Mouse (Mus musculus): ENCODE measurements around the gene Mbnl3. TPM values are rescaled to one million over a fixed set of nuclear protein-coding genes. Genes with fewer than 3 reads are reported as not detected.
A peak's percentile ranks its signal among the peaks of the same experiment; 100 is the strongest.

Gene Mbnl3
- 1.4 and 1.5 TPM in 2 replicates for polyA plus RNA-seq (2015; fragmentation: Nextera tagmentation; extraction: Ambion mirVana)

DNA sequence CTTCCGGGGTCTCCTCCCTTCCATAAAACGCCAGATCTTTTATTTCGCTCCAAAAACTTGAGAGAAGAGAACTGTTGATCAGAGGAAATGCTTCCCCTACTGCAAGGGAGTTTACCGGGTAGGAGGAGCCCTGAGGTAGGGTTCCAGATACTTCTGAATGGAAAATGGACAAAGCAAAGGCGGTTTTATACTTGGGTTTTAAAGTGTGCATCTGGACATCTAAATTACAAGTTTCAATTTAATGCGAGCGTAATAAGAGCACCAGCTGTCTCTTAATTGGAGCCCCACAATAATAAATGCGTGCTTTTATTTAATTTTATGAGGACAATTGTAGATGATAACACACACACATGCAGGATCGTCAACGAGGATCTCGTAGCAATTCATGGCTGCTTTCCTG lies at the start of gene Mbnl3:
Gene Mbnl3, minus strand, starts transcription at position 101 of the 400 bp plus-strand sequence.
- H3K27me3 ChIP-seq = peaks cover 10% of the 10 kb centered on the region; the same call in 1 of the 2 replicates
- no peak within 1 kb of the TSS for H3K27ac ChIP-seq (replicated peaks)
- no peaks in the 10 kb centered on the region for H3K9me3 ChIP-seq
- ATAC-seq (ENCODE audit: low FRiP score, low read depth) = no peak
- no peaks in the 10 kb centered on the region for H3K36me3 ChIP-seq
- no peaks in the 10 kb centered on the region for H3K4me1 ChIP-seq (replicated peaks)
- peak within 1 kb of the TSS; percentile 54 for H3K4me3 ChIP-seq
- 0 out of 2 replicates have a peak within 1 kb of the TSS, but pooled peaks have one; percentile 27 for H3K9ac ChIP-seq
- H3K4me2 ChIP-seq = peak within 1 kb of the TSS; percentile 92
- WGBS = 38% methylated on average over 11 of the region's 11 CpGs

DNA sequence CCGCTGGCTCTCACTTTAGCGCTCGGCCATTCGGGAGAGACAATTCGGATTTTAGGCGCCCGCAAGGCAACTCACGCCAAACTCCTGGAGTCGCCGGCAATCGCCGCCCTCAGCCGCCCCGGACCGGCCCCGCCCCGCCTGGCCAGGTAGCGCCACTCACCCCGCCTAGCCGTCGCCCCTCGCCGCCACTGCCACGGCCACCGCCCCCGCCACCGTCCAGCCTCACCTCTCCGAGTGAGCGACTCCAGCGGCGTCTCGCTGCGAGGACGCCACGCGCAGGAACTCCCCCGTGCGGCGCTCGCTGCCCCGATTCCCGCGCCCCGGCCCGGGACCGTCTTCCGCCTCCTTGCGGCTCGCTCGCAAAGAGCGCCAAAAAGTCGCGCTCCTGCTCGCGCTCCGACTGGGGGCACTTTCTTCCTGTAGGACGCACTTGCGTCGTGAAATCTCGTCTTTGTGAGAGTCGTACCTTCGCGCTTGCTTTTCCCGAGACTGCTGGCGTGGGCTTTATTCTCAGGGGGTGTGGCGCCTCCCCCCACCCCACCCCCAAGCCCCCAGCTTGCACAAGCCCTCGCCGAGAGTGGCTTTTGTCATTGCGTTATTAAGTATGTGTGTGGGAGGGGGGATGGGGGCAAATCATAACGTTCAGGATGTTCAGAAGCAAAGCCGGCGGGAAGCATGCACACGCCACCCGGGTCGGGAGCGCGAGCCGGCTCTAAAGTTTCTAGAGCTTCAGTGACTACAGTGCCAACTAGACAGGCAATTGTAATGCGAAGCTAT lies 596 bp downstream of the Mbnl3 start:
- H3K4me2 ChIP-seq = peak overlapping the region; percentile 92
- no peaks in the 10 kb centered on the region for H3K4me1 ChIP-seq (replicated peaks)
- H3K36me3 ChIP-seq = no peaks in the 10 kb centered on the region
- peak overlapping the region; percentile 54 for H3K4me3 ChIP-seq
- no peaks in the 10 kb centered on the region for H3K9me3 ChIP-seq
- no peak overlapping the region for H3K27ac ChIP-seq (replicated peaks)
- H3K27me3 ChIP-seq = peaks cover 10% of the 10 kb centered on the region; the same call in 1 of the 2 replicates
- whole genome bisulfite sequencing = 23% methylated on average over 61 of the region's 79 CpGs
- H3K9ac ChIP-seq = 0 out of 2 replicates have a peak overlapping the region, but pooled peaks have one; percentile 27
- ATAC-seq (ENCODE audit: low FRiP score, low read depth) = peak; percentile 61

- H3K9ac ChIP-seq = peak overlapping the region; percentile 27; the same call in 1 of the 2 replicates
- H3K36me3 ChIP-seq = no peaks in the 10 kb centered on the region
- no peaks in the 10 kb centered on the region for H3K4me1 ChIP-seq (replicated peaks)
- no peak overlapping the region for H3K27ac ChIP-seq (replicated peaks)
- H3K9me3 ChIP-seq = no peaks in the 10 kb centered on the region
- peak overlapping the region; percentile 92 for H3K4me2 ChIP-seq
- peak overlapping the region; percentile 54 for H3K4me3 ChIP-seq
- ATAC-seq (ENCODE audit: low FRiP score, low read depth) = peak; percentile 81
- peaks cover 10% of the 10 kb centered on the region; the same call in 1 of the 2 replicates for H3K27me3 ChIP-seq
- WGBS = 18% methylated on average over 51 of the region's 67 CpGs
These were observed 1.4 kb downstream of the Mbnl3 start for GRCm38 (mm10) chrX:51204626-51205547.

- ATAC-seq (ENCODE audit: low FRiP score, low read depth) = no peak
- Histone ChIP-seq H3K4me3 (no peak overlapping the region), H3K9ac (no peak overlapping the region), H3K27me3 (no peaks in the 10 kb centered on the region), H3K27ac (replicated peaks) (no peak overlapping the region), H3K9me3 (no peaks in the 10 kb centered on the region), H3K36me3 (no peaks in the 10 kb centered on the region), H3K4me2 (no peak overlapping the region), H3K4me1 (replicated peaks) (no peaks in the 10 kb centered on the region)
These were observed 9.3 kb downstream of the Mbnl3 start for GRCm38 (mm10) chrX:51197012-51197411.

DNA sequence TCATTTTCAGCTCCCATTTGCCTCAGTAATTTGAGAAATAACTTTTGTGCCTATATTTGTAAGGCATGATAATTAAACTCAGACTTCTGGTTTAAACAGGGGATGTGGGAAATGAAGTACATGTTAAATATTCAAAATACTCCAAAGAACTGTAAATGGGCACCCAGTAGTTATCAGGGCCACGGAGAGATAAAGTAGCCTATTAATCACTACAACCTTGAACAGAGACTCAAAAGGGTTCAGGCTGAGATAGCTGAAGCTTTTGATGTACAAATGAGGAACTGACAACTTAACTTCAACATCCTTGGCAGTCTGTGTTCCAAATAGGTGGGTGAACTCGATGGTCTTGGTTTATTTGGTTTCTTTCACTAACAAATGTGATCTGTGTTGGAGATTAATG lies 34.4 kb downstream of the Mbnl3 start:
- no peaks in the 10 kb centered on the region for H3K4me1 ChIP-seq (replicated peaks)
- 54% methylated on average over 2 of the region's 2 CpGs for WGBS
- H3K9ac ChIP-seq = no peak overlapping the region
- H3K9me3 ChIP-seq = no peaks in the 10 kb centered on the region
- H3K4me2 ChIP-seq = no peak overlapping the region
- H3K27ac ChIP-seq (replicated peaks) = no peak overlapping the region
- H3K4me3 ChIP-seq = no peak overlapping the region
- no peaks in the 10 kb centered on the region for H3K27me3 ChIP-seq
- H3K36me3 ChIP-seq = no peaks in the 10 kb centered on the region
- ATAC-seq (ENCODE audit: low FRiP score, low read depth) = no peak

DNA sequence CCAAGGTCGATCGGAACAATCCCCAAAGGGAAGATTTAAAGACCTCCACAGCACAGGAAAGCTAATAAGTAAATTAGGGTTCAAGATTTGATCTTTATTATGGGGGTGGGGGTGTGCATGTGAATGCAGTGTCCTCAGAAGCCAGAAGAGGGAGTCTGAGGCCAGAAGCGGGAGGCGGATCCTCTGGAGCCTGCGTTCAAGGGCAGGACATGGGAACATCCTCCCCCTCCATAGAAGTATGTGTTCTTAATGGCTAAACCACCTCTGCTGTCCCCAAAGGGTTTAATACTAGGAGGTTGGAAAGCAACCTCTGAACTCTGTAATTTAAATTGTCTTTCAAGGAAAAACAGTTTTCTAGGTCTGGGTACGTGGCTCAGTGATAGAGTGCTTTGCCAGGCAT lies 34.9 kb downstream of the Mbnl3 start:
- no peak for ATAC-seq (ENCODE audit: low FRiP score, low read depth)
- no peak overlapping the region for H3K27ac ChIP-seq (replicated peaks)
- H3K36me3 ChIP-seq = no peaks in the 10 kb centered on the region
- no peak overlapping the region for H3K9ac ChIP-seq
- WGBS = 62% methylated on average over 6 of the region's 6 CpGs
- H3K9me3 ChIP-seq = no peaks in the 10 kb centered on the region
- no peaks in the 10 kb centered on the region for H3K27me3 ChIP-seq
- no peak overlapping the region for H3K4me2 ChIP-seq
- H3K4me1 ChIP-seq (replicated peaks) = no peaks in the 10 kb centered on the region
- H3K4me3 ChIP-seq = no peak overlapping the region

DNA sequence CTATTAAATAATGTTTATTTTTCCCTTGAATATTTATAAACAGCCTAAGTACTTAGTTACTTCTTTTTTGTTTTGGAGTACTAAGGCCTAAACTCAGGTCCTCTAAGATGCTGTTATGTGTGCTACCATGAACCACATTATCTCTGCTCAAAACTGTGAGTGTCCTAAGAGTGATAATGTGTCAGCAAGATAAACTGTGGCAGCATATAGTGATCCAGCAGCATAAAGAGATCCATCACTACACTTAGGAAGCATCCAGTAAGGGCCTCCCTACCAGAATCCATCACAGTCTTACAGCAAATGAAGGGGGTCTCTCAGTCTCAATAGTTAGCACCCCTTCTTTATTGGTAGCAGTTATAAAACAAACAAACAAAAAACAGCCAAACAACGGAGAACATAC lies 35.9 kb downstream of the Mbnl3 start:
- Histone ChIP-seq H3K9ac (no peak overlapping the region), H3K4me3 (no peak overlapping the region), H3K27me3 (no peaks in the 10 kb centered on the region), H3K4me2 (no peak overlapping the region), H3K9me3 (no peaks in the 10 kb centered on the region), H3K4me1 (replicated peaks) (no peaks in the 10 kb centered on the region), H3K36me3 (no peaks in the 10 kb centered on the region), H3K27ac (replicated peaks) (no peak overlapping the region)
- ATAC-seq (ENCODE audit: low FRiP score, low read depth) = no peak
- 91% methylated on average over 1 of the region's 1 CpGs for WGBS

GRCm38 (mm10) chrX:51169476-51170045 lies 36.8 kb downstream of the Mbnl3 start:
- no peak overlapping the region for H3K27ac ChIP-seq (replicated peaks)
- 66% methylated on average over 5 of the region's 5 CpGs for WGBS
- H3K27me3 ChIP-seq = no peaks in the 10 kb centered on the region

DNA sequence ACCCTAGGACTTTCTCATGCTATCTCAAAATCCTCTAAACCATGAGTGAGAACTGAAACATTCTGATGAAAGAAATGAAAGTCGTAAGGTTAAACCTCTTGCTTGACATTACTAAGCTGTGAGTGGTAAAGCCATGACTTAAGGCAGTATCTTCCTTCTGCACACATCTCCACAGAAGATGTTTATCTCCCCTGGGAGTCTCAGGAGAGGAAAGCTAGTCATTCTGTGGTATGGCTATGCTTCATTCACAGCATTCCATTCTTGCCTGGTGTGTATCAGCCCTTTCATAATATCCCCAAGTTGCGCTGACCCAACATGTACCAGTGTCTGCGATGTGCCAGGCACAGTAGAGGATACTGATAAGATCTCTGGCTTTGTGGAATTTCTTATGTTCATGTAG lies 38.4 kb downstream of the Mbnl3 start:
- H3K27ac ChIP-seq (replicated peaks) = no peak overlapping the region
- H3K9me3 ChIP-seq = no peaks in the 10 kb centered on the region
- 98% methylated on average over 3 of the region's 3 CpGs for WGBS
- no peak for ATAC-seq (ENCODE audit: low FRiP score, low read depth)
- no peak overlapping the region for H3K4me3 ChIP-seq
- H3K9ac ChIP-seq = no peak overlapping the region
- H3K27me3 ChIP-seq = no peaks in the 10 kb centered on the region
- H3K4me1 ChIP-seq (replicated peaks) = no peaks in the 10 kb centered on the region
- H3K4me2 ChIP-seq = no peak overlapping the region
- no peaks in the 10 kb centered on the region for H3K36me3 ChIP-seq

More at GRCm38 (mm10) chrX:51169476-51170045, 36.8 kb downstream of the Mbnl3 start:
- Histone ChIP-seq H3K4me2 (no peak overlapping the region), H3K9ac (no peak overlapping the region), H3K4me3 (no peak overlapping the region), H3K9me3 (no peaks in the 10 kb centered on the region), H3K36me3 (no peaks in the 10 kb centered on the region), H3K4me1 (replicated peaks) (no peaks in the 10 kb centered on the region)
- ATAC-seq (ENCODE audit: low FRiP score, low read depth) = no peak

- Histone ChIP-seq H3K27me3 (no peaks in the 10 kb centered on the region), H3K9ac (no peak overlapping the region), H3K27ac (replicated peaks) (no peak overlapping the region), H3K4me3 (no peak overlapping the region), H3K9me3 (no peaks in the 10 kb centered on the region), H3K36me3 (no peaks in the 10 kb centered on the region), H3K4me1 (replicated peaks) (no peaks in the 10 kb centered on the region), H3K4me2 (no peak overlapping the region)
- no peak for ATAC-seq (ENCODE audit: low FRiP score, low read depth)
- WGBS = 81% methylated on average over 5 of the region's 5 CpGs
These were observed 41.6 kb downstream of the Mbnl3 start for GRCm38 (mm10) chrX:51164766-51165165.

- Histone ChIP-seq H3K36me3 (no peaks in the 10 kb centered on the region), H3K9ac (no peak overlapping the region), H3K9me3 (no peaks in the 10 kb centered on the region), H3K4me1 (replicated peaks) (no peaks in the 10 kb centered on the region), H3K4me2 (no peak overlapping the region), H3K4me3 (no peak overlapping the region), H3K27ac (replicated peaks) (no peak overlapping the region), H3K27me3 (no peaks in the 10 kb centered on the region)
- WGBS = 62% methylated on average over 4 of the region's 4 CpGs
- ATAC-seq (ENCODE audit: low FRiP score, low read depth) = no peak
These were observed 57.9 kb downstream of the Mbnl3 start for GRCm38 (mm10) chrX:51148436-51148835.

GRCm38 (mm10) chrX:51146351-51146750 lies 60.0 kb downstream of the Mbnl3 start:
- Histone ChIP-seq H3K27ac (replicated peaks) (no peak overlapping the region), H3K9ac (no peak overlapping the region), H3K4me3 (no peak overlapping the region), H3K36me3 (no peaks in the 10 kb centered on the region), H3K9me3 (no peaks in the 10 kb centered on the region), H3K4me1 (replicated peaks) (no peaks in the 10 kb centered on the region), H3K27me3 (no peaks in the 10 kb centered on the region), H3K4me2 (no peak overlapping the region)
- ATAC-seq (ENCODE audit: low FRiP score, low read depth) = no peak
- WGBS = 41% methylated on average over 4 of the region's 4 CpGs
